Mouse (Mus musculus) cortical plate, adult 2 months (tissue): ENCODE data around the gene Fbxw4.

Experiments
- CTCF ChIP-seq: fragments of 200-500 bp; IDR thresholded peaks from 2 replicates; pipeline ENCODE4 v1.5.1; 2011; ENCODE audit warnings: mild to moderate bottlenecking, control low read depth, low read length; ENCODE audit not compliant: insufficient read depth; ENCODE audit errors: extremely low read depth
- POLR2A ChIP-seq: fragments of 200-500 bp; IDR thresholded peaks from 2 replicates; pipeline ENCODE4 v1.6.1; 2011; ENCODE audit warnings: mild to moderate bottlenecking, low read length, control low read depth; ENCODE audit not compliant: insufficient read depth; ENCODE audit errors: extremely low read depth

DNA sequence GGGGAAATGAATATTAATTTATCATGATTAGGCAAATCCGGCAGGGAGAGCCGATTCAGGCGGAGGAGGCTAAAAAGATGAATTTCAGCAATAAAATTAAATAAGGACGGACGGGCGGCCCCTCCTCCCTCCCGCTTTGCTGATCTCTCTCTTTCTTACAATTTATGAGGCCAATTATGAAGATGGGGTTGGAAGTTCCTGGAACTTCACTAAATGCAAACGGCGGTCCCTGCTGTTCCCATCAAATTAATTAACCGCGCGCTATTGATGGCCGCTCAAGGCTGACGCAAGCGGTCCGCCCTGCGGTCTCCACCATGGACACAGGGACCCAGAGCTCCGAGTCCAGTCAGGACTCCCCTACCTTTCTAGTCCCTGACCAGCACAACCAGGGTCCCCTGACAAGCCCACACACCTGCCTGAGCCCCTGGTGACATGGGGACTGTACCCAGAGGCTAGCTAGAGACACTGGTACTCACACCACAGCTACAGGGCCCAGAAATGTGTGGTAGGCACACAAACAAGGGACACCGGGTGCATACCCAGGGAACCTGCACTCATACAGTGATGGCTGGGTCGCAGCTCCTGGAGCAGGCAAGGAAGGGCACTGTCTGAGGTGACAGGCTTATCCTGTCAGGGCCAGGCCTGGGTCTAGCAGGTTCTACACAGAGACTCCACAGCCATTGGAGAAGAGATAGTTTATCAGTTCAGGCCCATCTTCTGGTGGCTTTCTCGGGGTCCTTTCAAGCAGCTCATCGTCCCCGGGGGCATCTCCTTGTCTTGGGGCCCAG lies 110.8 kb downstream of the Fbxw4 start:
- no peak for TF ChIP-seq CTCF
- TF ChIP-seq POLR2A: no peak
